Mouse (Mus musculus) CD8-positive naive resting alpha-beta T cell, adult 2 months (primary cell): ENCODE measurements around the gene Rpl24.
"Not testable (repeated sequence)": the region's sequence is repeated elsewhere in the genome, so short reads cannot be mapped to it uniquely, and the experiment has no call there.

Experiments
- DNase-seq, 2 experiments: peaks; one replicate each; pipeline ENCODE4 v3.0.0; 2022; ENCODE audit warnings: low read depth in 2 of 2, low spot score in 2 of 2

Gene Rpl24

DNA sequence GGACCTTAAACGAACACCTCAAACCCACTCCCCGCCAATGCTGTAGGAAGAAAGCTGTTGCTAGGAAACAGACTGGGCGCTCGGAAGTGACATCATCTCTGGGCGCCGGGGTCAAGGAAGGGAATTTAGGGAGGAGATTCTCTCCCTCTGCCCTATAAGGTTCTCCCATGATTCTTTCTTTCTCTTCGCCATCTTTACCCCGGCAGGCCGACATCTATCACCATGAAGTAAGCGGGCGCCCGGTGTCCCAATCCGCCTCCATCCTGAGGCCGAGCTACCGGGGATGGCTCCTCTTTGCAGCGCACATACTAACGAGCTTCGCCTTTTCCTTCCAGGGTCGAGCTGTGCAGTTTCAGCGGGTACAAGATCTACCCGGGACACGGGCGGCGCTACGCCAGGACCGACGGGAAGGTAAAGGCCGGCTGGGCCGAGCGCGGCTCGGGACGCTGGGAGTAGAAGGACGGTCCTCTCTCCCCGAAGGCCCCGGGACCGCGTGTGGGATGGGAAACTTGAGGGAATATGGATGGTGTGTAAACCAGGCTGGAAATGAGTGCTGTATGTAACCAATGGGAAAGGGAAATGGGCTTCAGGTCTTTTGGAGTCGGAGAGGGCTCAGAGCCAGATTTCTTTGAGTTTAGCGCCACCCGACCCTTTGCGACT lies at the start of gene Rpl24:
Gene Rpl24, plus strand, starts transcription at position 64 of the 660 bp plus-strand sequence.
- peak; percentile 83 to 87 for DNase-seq

DNA sequence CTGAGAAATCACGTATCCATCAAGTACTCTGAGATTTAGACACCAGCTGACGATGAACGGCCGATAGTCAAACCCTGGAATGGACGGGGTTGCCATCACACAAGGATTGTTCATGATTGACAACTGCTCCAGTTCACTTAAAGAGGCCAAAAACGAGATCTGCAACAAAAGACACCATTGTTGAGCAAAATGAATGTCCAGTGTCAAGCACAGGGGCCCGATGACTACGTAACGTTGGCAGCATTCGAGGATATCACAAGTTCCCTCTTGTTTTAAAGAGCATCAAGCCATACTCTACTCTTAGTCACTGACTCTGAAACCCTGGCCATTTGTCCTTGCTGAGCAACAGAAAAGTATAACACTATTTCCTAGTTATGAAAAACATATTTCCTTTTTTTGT lies 44.0 kb upstream of the Rpl24 start:
- DNase-seq = no peak

DNA sequence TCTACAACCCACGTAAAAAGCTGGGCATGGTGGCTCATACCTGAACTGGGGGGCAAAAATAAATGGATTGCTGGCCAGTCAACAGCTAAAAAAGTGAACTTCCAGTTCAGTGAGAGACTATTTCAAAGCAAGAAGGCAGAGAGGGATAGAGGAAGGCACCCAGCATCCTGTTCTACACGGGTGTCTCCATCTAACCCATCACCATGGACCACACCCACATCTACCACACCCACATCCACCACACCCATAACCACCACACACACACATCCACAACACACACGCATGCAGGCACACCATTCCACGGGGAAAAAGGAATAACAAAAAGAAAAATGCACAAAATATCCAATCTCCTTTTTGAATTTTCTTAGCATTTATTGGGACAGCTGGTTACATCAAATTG lies 42.1 kb upstream of the Rpl24 start:
- DNase-seq = no peak

DNA sequence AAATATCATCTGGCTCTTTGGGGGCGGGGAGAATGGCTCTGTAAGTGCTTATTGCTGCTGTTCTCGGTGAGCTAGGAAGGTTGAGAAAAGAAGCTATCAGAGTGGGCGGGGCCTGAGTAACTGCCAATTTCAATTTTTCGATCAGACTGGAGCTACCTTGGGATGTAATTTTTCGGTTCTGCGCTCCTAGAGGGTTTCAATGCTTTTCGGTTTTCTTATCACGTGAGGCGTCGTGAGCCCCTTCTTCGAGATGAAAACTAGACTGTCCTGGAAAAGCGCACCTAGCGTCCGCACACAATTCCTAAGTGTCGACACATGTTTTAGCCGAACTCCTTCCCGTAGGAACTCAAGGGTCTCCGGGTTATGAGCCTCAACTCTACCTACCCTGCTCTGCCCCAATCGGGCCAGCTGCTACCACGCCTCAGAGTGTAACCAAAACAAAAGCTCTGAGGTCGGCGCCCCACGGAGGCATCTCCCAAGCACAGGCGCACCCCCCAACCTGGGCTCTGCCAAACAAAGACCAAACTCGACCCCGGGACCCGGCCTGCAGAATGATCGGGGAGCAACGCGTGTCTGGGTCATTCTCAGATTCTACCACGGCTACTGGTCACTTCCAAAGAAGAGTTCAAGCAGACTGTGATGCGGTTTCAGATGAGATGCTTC lies 32.3 kb upstream of the Rpl24 start:
- peak; percentile 59 to 65 for DNase-seq

- peak; percentile 87 to 91 for DNase-seq
Measured at GRCm38 (mm10) chr16:55934453-55935037, 31.5 kb upstream of the Rpl24 start, which contains the start of gene Cep97. Cep97 (minus strand) TSS chr16:55934855.

- DNase-seq = no peak
Measured at GRCm38 (mm10) chr16:55938761-55939160, 27.3 kb upstream of the Rpl24 start.

- no peak for DNase-seq
Measured at GRCm38 (mm10) chr16:55939703-55940102, 26.4 kb upstream of the Rpl24 start.

GRCm38 (mm10) chr16:55940781-55941180 lies 25.3 kb upstream of the Rpl24 start:
- DNase-seq = no peak

DNA sequence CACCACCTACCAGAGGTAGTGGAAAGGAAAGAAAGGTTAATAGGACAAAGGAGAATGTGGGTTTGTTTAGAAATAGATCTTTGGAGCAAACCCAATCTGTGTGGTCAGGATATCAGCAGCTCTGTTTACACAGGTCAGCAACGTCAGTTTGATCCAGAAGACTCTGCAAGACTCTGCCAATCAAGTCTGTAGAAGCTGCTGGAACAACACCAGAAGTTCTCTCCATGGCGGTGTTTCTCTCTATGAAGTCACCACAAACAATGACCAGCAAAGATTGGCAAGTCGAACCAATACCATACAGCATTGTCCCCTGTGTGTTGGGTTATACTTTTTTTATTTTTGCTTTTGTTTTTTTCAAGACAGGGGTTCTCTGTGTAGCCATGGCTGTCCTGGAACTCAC lies 18.8 kb upstream of the Rpl24 start:
- DNase-seq = no peak

- peak in 1 of 2 experiments; percentile 49 for DNase-seq
Measured at GRCm38 (mm10) chr16:55947876-55948410, 18.1 kb upstream of the Rpl24 start.

DNA sequence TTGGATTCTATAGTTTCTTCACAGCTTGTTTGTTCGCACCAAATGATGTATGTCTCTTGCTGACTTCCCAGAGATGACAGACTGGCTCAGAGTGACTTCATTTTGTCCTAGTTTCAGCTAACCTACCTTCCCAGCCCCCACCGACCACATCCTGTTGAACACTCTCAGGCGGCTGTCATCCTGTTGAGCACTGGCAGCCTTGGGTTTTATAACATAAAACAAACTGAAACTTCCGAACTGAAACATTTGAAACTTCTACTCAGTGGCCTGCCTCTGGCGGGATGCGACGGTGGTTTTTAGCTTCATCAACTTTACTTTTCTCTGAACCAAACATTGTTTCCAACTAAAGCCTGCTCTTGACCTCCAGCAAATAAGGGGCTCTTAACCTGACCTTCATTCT lies 17.1 kb upstream of the Rpl24 start:
- DNase-seq = peak; percentile 90 to 92

GRCm38 (mm10) chr16:55950462-55950861 lies 15.6 kb upstream of the Rpl24 start:
- no peak for DNase-seq

GRCm38 (mm10) chr16:55950946-55951678 lies 15.0 kb upstream of the Rpl24 start:
- DNase-seq = peak; percentile 80 to 88

- no peak for DNase-seq
Measured at GRCm38 (mm10) chr16:55951679-55952327, 14.3 kb upstream of the Rpl24 start.

- DNase-seq = no peak
Measured at GRCm38 (mm10) chr16:55952771-55953170, 13.3 kb upstream of the Rpl24 start.

DNA sequence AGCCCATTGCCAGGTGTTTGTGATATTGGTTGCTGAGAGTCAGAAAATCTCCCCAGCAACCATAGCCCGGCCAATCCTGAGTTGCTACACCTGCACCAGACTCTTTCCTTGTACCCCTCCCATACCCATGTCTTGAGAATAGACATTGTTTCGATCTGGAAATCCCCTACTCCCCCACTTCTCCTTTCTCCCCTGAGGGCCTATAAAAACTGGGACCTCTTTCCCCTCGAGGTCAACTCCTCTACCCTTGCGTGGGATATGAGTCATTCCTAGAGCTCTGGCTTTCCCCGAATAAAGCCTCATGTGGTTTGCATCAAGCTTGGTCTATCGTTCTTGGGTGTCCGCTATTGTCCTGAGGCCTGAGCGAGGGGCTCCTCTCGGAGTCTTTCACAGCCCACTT lies 11.9 kb upstream of the Rpl24 start:
- not testable (repeated sequence) for DNase-seq

DNA sequence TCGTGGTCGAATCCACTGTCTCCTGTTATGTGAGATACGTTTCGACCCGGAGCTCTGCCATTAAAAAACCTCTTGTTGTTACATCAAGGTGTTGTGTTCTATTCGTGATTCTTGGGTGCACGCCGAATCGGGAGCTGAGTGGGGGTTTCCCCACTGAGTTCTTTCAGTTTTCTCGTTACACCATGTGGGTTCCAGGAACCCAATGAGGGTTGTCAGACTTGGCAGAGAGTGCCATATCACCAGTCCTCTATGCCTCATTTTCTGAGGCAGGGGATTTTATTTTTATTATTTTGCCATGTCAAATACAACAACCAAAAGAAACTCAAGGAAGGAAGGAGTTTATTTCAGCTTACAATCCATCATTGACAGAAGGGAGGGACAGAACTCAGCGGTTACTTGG lies 3.0 kb upstream of the Rpl24 start:
- not testable (repeated sequence) for DNase-seq

DNA sequence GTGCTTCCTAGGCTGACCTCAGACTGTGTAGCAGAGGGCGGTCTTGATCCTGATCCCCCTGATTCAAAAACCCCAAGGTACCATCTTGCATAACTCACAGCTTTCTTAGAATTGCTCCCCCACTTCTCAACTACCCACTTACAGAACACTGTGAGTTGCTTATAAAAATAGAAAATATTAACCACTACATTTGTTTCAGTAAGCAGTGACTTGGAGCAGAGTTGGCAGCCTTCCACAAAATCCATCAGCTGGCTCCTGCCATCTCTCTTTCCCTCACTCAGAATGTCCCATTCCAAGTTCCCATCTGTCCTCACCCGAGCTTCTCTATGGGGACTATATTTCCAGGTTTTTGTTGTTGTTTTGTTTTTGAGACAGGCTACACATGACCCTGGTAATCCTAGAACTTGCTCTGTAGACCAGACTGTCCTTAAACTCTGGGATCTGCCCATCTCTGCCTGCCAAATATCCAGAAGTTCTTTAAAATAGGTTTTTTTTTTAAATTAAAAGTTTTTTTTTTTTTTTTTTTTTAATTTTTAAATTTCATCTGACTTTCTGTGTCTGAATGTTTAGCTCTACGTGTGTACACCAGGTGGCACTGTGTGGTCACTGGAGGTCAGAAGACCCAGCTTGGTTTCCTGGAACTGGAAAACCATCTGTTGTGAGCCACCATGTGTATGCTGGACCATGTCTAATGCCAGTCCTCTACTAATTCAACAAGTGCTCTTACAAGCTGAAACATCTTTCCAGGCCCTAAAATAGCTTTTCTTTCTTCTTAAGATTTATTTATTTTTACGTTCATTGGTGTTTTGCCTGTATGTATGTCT lies 1.7 kb upstream of the Rpl24 start:
- DNase-seq = no peak

DNA sequence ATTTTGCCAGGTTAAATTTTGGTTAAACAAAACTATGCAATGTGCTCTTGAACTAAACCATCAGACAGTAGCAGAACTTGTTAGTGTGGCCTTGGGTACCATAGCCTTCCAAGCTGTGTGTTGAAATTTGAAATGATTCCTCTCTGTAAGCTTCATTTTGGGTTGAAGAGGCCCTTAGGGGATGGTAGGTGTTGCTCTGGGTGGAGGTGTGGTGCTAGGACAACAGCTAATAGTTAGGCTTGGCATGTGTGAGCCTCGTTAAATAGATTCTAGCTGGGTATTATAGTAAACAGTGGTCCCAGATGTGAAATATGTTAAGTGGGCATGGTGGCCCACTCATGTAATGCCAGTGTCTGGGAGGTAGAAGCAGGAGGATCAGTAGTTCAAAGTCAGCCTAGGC lies 1.1 kb downstream of the Rpl24 start:
- DNase-seq = no peak

- peak in 1 of 2 experiments; percentile 54 for DNase-seq
Measured at GRCm38 (mm10) chr16:55969147-55969546, 3.1 kb downstream of the Rpl24 start.
